ENCODE assay signal across 8 mouse cellular contexts in genomic region chr7:92876066-92876465, GRCm38 (mm10). TPM values are rescaled to one million over a fixed set of nuclear protein-coding genes. Genes with fewer than 3 reads are reported as not detected.
DNase-seq lines count a peak whose midpoint lies in the region; ATAC-seq and TF ChIP-seq lines count a peak whose summit lies in the region.

No protein-coding gene starts in this region.

- H3K27ac ChIP-seq in gastrocnemius, adult 2 months: peak overlapping the region; percentile 97
- H3K27ac ChIP-seq in bone marrow macrophage, adult 2 months (ENCODE audit: insufficient read depth, low read depth, low read length): peak overlapping the region; percentile 87
- H3K27ac ChIP-seq in heart, postnatal 0 days (ENCODE audit: low read depth): peak overlapping the region; percentile 93
- H3K27ac ChIP-seq in limb, embryonic 15.5 days: peak overlapping the region; percentile 79
- peak overlapping the region; percentile 56; the same call in 1 of the 2 replicates for H3K27ac ChIP-seq in stomach, embryonic 15.5 days

- WGBS in heart, postnatal 0 days: 39% methylated on average over 3 of the region's 3 CpGs
- WGBS in limb, embryonic 15.5 days: 18% methylated on average over 3 of the region's 3 CpGs
- WGBS in stomach, embryonic 15.5 days: 36% methylated on average over 3 of the region's 3 CpGs

- H3K9ac ChIP-seq in heart, postnatal 0 days (replicated peaks; ENCODE audit: low read depth, low read length): 0 out of 2 replicates have a peak overlapping the region, but pooled peaks have one; percentile 70
- H3K9ac ChIP-seq in limb, embryonic 15.5 days: no peak overlapping the region
- H3K9ac ChIP-seq in stomach, embryonic 15.5 days: no peak overlapping the region

- TF ChIP-seq EP300 in heart, postnatal 0 days (IDR thresholded peaks at IDR 0.05; ENCODE audit: low read depth): no peak

- ATAC-seq in heart, postnatal 0 days (ENCODE audit: insufficient read depth, low read depth): no peak
- no peak for ATAC-seq in limb, embryonic 15.5 days (ENCODE audit: insufficient number of reproducible peaks, low FRiP score, low TSS enrichment, low read depth)
- ATAC-seq in stomach, embryonic 15.5 days (ENCODE audit: insufficient read depth, low FRiP score, low read depth): no peak

- H3K27me3 ChIP-seq in heart, postnatal 0 days (ENCODE audit: control insufficient read depth, insufficient read depth, low read length): no peaks in the 10 kb centered on the region
- H3K27me3 ChIP-seq in limb, embryonic 15.5 days: no peaks in the 10 kb centered on the region
- H3K27me3 ChIP-seq in stomach, embryonic 15.5 days (replicated peaks): no peaks in the 10 kb centered on the region

- peak overlapping the region; percentile 82 for H3K4me2 ChIP-seq in heart, postnatal 0 days (ENCODE audit: low read depth, low read length)
- H3K4me2 ChIP-seq in limb, embryonic 15.5 days: peak overlapping the region; percentile 80
- H3K4me2 ChIP-seq in stomach, embryonic 15.5 days: peak overlapping the region; percentile 77

- no peak for TF ChIP-seq POLR2A in bone marrow macrophage, adult 2 months (IDR thresholded peaks at IDR 0.05; ENCODE audit: borderline replicate concordance, low read depth, low read length)

- peaks cover 24% of the 10 kb centered on the region for H3K4me1 ChIP-seq in bone marrow macrophage, adult 2 months (ENCODE audit: control insufficient read depth, insufficient read depth, low read length)
- H3K4me1 ChIP-seq in heart, postnatal 0 days (ENCODE audit: control insufficient read depth, insufficient read depth): 0 out of 2 replicates have a peak, but pooled peaks cover 14% of the 10 kb centered on the region
- H3K4me1 ChIP-seq in limb, embryonic 15.5 days: peaks cover 26% of the 10 kb centered on the region
- H3K4me1 ChIP-seq in stomach, embryonic 15.5 days: peaks cover 12% of the 10 kb centered on the region

- TF ChIP-seq CTCF in gastrocnemius, adult 2 months (IDR thresholded peaks at IDR 0.05): no peak
- TF ChIP-seq CTCF in bone marrow macrophage, adult 2 months (IDR thresholded peaks at IDR 0.05; ENCODE audit: low read depth, low read length): no peak
- TF ChIP-seq CTCF in heart, postnatal 0 days (IDR thresholded peaks at IDR 0.05; ENCODE audit: low read depth): no peak

- DNase-seq in gastrocnemius, adult 2 months: no peak
- DNase-seq in gastrocnemius, postnatal 36 days: no peak
- peak; percentile 10 for DNase-seq in heart, postnatal 0 days (ENCODE audit: low spot score)
- DNase-seq in urinary bladder, postnatal 4 days (ENCODE audit: low spot score in 2 of 2): no peak
- no peak for DNase-seq in testis, postnatal 14 days (ENCODE audit: low spot score)

- H3K9me3 ChIP-seq in heart, postnatal 0 days (replicated peaks; ENCODE audit: control insufficient read depth, low read length): no peaks in the 10 kb centered on the region
- no peaks in the 10 kb centered on the region for H3K9me3 ChIP-seq in limb, embryonic 15.5 days
- H3K9me3 ChIP-seq in stomach, embryonic 15.5 days: no peaks in the 10 kb centered on the region

- H3K4me3 ChIP-seq in gastrocnemius, adult 2 months: peak overlapping the region; percentile 89
- peak overlapping the region; percentile 82 for H3K4me3 ChIP-seq in bone marrow macrophage, adult 2 months (ENCODE audit: insufficient read depth, low read length)
- peak overlapping the region; percentile 70 for H3K4me3 ChIP-seq in heart, postnatal 0 days (ENCODE audit: low read depth, low read length)
- H3K4me3 ChIP-seq in limb, embryonic 15.5 days: peak overlapping the region; percentile 65
- peak overlapping the region; percentile 71; the same call in 1 of the 2 replicates for H3K4me3 ChIP-seq in stomach, embryonic 15.5 days (replicated peaks)

- H3K36me3 ChIP-seq in heart, postnatal 0 days (replicated peaks; ENCODE audit: control insufficient read depth, insufficient read depth, low read length): no peaks in the 10 kb centered on the region
- H3K36me3 ChIP-seq in limb, embryonic 15.5 days: no peaks in the 10 kb centered on the region
- no peaks in the 10 kb centered on the region for H3K36me3 ChIP-seq in stomach, embryonic 15.5 days

- intact Hi-C loops in gastrocnemius, adult 2 months (cut with DNase I): no loop called here
- intact Hi-C loops in gastrocnemius, postnatal 36 days (cut with DNase I): no loop called here

RNA-seq across cellular contexts. Expression of gene Prcp, which starts 1.8 kb away (rescaled TPM):
- total RNA-seq in gastrocnemius, adult 2 months (2021): 1 to 10 TPM; 2.9 to 3.5 TPM
- total RNA-seq in gastrocnemius, postnatal 36 days (2021): 1 to 10 TPM; 4.2 to 4.7 TPM
- polyA plus RNA-seq in bone marrow macrophage, adult 2 months (2012; ENCODE audit: insufficient read depth, insufficient read length, missing spikeins): 143 and 146 TPM in 2 replicates
- 33.7 and 44.8 TPM in 2 replicates for total RNA-seq in heart, postnatal 0 days (2014; rRNA removed; ENCODE audit: low replicate concordance)
- 18.3 and 18.6 TPM in 2 replicates for polyA plus RNA-seq in heart, postnatal 0 days (2015; fragmentation: Nextera tagmentation; extraction: Ambion mirVana)
- polyA plus RNA-seq in limb, embryonic 15.5 days (2015; fragmentation: Nextera tagmentation; extraction: Ambion mirVana): 25.3 and 26.5 TPM in 2 replicates
- polyA plus RNA-seq in stomach, embryonic 15.5 days (2015; fragmentation: Nextera tagmentation; extraction: Ambion mirVana): 23.9 and 24.7 TPM in 2 replicates

RNA-seq across cellular contexts. Expression of gene Ddias, which starts 2.0 kb away (rescaled TPM):
- total RNA-seq in gastrocnemius, adult 2 months (2021): under 1 TPM in 1 of 2 experiments, not detected in 1; 0.06 TPM
- total RNA-seq in gastrocnemius, postnatal 36 days (2021): under 1 TPM; 0.12 to 0.18 TPM
- polyA plus RNA-seq in bone marrow macrophage, adult 2 months (2012; ENCODE audit: insufficient read depth, insufficient read length, missing spikeins): 2.7 and 4.1 TPM in 2 replicates
- 3.5 and 7.5 TPM in 2 replicates for total RNA-seq in heart, postnatal 0 days (2014; rRNA removed; ENCODE audit: low replicate concordance)
- polyA plus RNA-seq in heart, postnatal 0 days (2015; fragmentation: Nextera tagmentation; extraction: Ambion mirVana): 3.1 and 3.4 TPM in 2 replicates
- 9.6 and 10.4 TPM in 2 replicates for polyA plus RNA-seq in limb, embryonic 15.5 days (2015; fragmentation: Nextera tagmentation; extraction: Ambion mirVana)
- 11.0 and 11.4 TPM in 2 replicates for polyA plus RNA-seq in stomach, embryonic 15.5 days (2015; fragmentation: Nextera tagmentation; extraction: Ambion mirVana)
